Mouse (Mus musculus): ENCODE data around the gene H2-Q6. TPM values are rescaled to one million over a fixed set of nuclear protein-coding genes. Genes with fewer than 3 reads are reported as not detected.
"Not testable (repeated sequence)": the region's sequence is repeated elsewhere in the genome, so short reads cannot be mapped to it uniquely, and the experiment has no call there.

H2-Q6 gene
- polyA plus RNA-seq, 1 experiment = not detected

GRCm38 (mm10) chr17:35465651-35466050, 41.0 kb downstream of the H2-Q6 start:
- not testable (repeated sequence) for H3K79me3 ChIP-seq (ENCODE audit: low read depth); H3K4me3 ChIP-seq (ENCODE audit: insufficient read depth, poor library complexity, severe bottlenecking); H3ac ChIP-seq (ENCODE audit: control insufficient read depth, insufficient read length, low read depth)

GRCm38 (mm10) chr17:35468936-35469335, 44.3 kb downstream of the H2-Q6 start:
- H3ac ChIP-seq (ENCODE audit: control insufficient read depth, insufficient read length, low read depth); H3K36me3 ChIP-seq (ENCODE audit: control insufficient read depth, insufficient read depth); H3K79me2 ChIP-seq (ENCODE audit: control insufficient read depth, insufficient read depth); H3K79me3 ChIP-seq (ENCODE audit: low read depth); H3K4me3 ChIP-seq (ENCODE audit: insufficient read depth, poor library complexity, severe bottlenecking): not testable (repeated sequence)
- H3K27me3 ChIP-seq (ENCODE audit: control insufficient read depth, insufficient read depth, insufficient read length) = peaks cover 17% of the 10 kb centered on the region

More at GRCm38 (mm10) chr17:35465651-35466050, 41.0 kb downstream of the H2-Q6 start:
- not testable (repeated sequence) for H3K79me2 ChIP-seq (ENCODE audit: control insufficient read depth, insufficient read depth); H3K36me3 ChIP-seq (ENCODE audit: control insufficient read depth, insufficient read depth)
- peaks cover 13% of the 10 kb centered on the region for H3K27me3 ChIP-seq (ENCODE audit: control insufficient read depth, insufficient read depth, insufficient read length)

- Histone ChIP-seq H3K36me3 (ENCODE audit: control insufficient read depth, insufficient read depth) (no peaks in the 10 kb centered on the region), H3ac (ENCODE audit: control insufficient read depth, insufficient read length, low read depth) (no peak within 1 kb of the TSS), H3K4me3 (ENCODE audit: insufficient read depth, poor library complexity, severe bottlenecking) (no peak within 1 kb of the TSS), H3K79me3 (ENCODE audit: low read depth) (no peaks in the 10 kb centered on the region), H3K79me2 (ENCODE audit: control insufficient read depth, insufficient read depth) (no peaks in the 10 kb centered on the region), H3K27me3 (ENCODE audit: control insufficient read depth, insufficient read depth, insufficient read length) (peaks cover 17% of the 10 kb centered on the region)
- TF ChIP-seq USF1 (IDR thresholded peaks at IDR 0.05; ENCODE audit: low read depth) (no peak), MAX (IDR thresholded peaks at IDR 0.05) (no peak), CTCF (IDR thresholded peaks at IDR 0.05; ENCODE audit: control insufficient read depth, insufficient read depth, insufficient read length) (no peak), MYOG (IDR thresholded peaks at IDR 0.05; ENCODE audit: control insufficient read depth, extremely low read depth, insufficient read length) (no peak), CEBPB (IDR thresholded peaks at IDR 0.05; ENCODE audit: low read depth) (no peak), FOSL1 (IDR thresholded peaks at IDR 0.05; ENCODE audit: insufficient read depth, low read length, poor library complexity, severe bottlenecking) (no peak), MYOD1 (IDR thresholded peaks at IDR 0.05; ENCODE audit: control insufficient read depth, insufficient read length, low read depth) (no peak)
Measured at GRCm38 (mm10) chr17:35469842-35470751, 45.4 kb downstream of the H2-Q6 start, which contains the start of gene H2-Q10. TSS of gene H2-Q10 (plus strand) at chr17:35470089.

Other genes starting within 250 kb of the H2-Q6 start
- gene Aif1, start 248.8 kb upstream of the H2-Q6 start, polyA plus RNA-seq (2012; fragmentation: generic; extraction: Trizol) = not detected
- gene Lst1, start 236.4 kb upstream of the H2-Q6 start, polyA plus RNA-seq (2012; fragmentation: generic; extraction: Trizol) = 0.92 TPM
- not detected for gene Ltb, start 230.4 kb upstream of the H2-Q6 start, polyA plus RNA-seq (2012; fragmentation: generic; extraction: Trizol)
- gene Tnf, start 222.8 kb upstream of the H2-Q6 start, polyA plus RNA-seq (2012; fragmentation: generic; extraction: Trizol) = not detected
- gene Lta, start 219.5 kb upstream of the H2-Q6 start, polyA plus RNA-seq (2012; fragmentation: generic; extraction: Trizol) = 0.07 TPM
- gene Gm16181, start 204.0 kb upstream of the H2-Q6 start, polyA plus RNA-seq (2012; fragmentation: generic; extraction: Trizol) = not detected
- gene Atp6v1g2, start 191.2 kb upstream of the H2-Q6 start, polyA plus RNA-seq (2012; fragmentation: generic; extraction: Trizol) = 1.4 TPM
- 20.1 TPM for gene Nfkbil1, start 189.1 kb upstream of the H2-Q6 start, polyA plus RNA-seq (2012; fragmentation: generic; extraction: Trizol)
- 330 TPM for gene Ddx39b, start 183.1 kb upstream of the H2-Q6 start, polyA plus RNA-seq (2012; fragmentation: generic; extraction: Trizol)
- gene H2-D1, start 162.1 kb upstream of the H2-Q6 start, polyA plus RNA-seq (2012; fragmentation: generic; extraction: Trizol) = 23.5 TPM
- 3.3 TPM for gene H2-Q1, start 104.4 kb upstream of the H2-Q6 start, polyA plus RNA-seq (2012; fragmentation: generic; extraction: Trizol)
- 0.11 TPM for gene H2-Q2, start 82.6 kb upstream of the H2-Q6 start, polyA plus RNA-seq (2012; fragmentation: generic; extraction: Trizol)
- gene H2-Q4, start 45.2 kb upstream of the H2-Q6 start, polyA plus RNA-seq (2012; fragmentation: generic; extraction: Trizol) = 3.5 TPM
- 0.14 TPM for gene H2-Q7, start 14.3 kb downstream of the H2-Q6 start, polyA plus RNA-seq (2012; fragmentation: generic; extraction: Trizol)
- 0.01 TPM for gene H2-Q10, start 45.2 kb downstream of the H2-Q6 start, polyA plus RNA-seq (2012; fragmentation: generic; extraction: Trizol)
- not detected for gene Pou5f1, start 81.2 kb downstream of the H2-Q6 start, polyA plus RNA-seq (2012; fragmentation: generic; extraction: Trizol)
- 46.7 TPM for gene Tcf19, start 92.0 kb downstream of the H2-Q6 start, polyA plus RNA-seq (2012; fragmentation: generic; extraction: Trizol)
- 15.9 TPM for gene Cchcr1, start 92.2 kb downstream of the H2-Q6 start, polyA plus RNA-seq (2012; fragmentation: generic; extraction: Trizol)
- 0.08 TPM for gene Psors1c2, start 108.4 kb downstream of the H2-Q6 start, polyA plus RNA-seq (2012; fragmentation: generic; extraction: Trizol)
- 2.0 TPM for gene Cdsn, start 127.3 kb downstream of the H2-Q6 start, polyA plus RNA-seq (2012; fragmentation: generic; extraction: Trizol)
- gene 2300002M23Rik, start 142.6 kb downstream of the H2-Q6 start, polyA plus RNA-seq (2012; fragmentation: generic; extraction: Trizol) = not detected
- gene Sfta2, start 176.7 kb downstream of the H2-Q6 start, polyA plus RNA-seq (2012; fragmentation: generic; extraction: Trizol) = not detected
- not detected for gene Gm9573, start 201.8 kb downstream of the H2-Q6 start, polyA plus RNA-seq (2012; fragmentation: generic; extraction: Trizol)
- gene Mucl3, start 218.8 kb downstream of the H2-Q6 start, polyA plus RNA-seq (2012; fragmentation: generic; extraction: Trizol) = 0.05 TPM
- gene Vars2, start 242.7 kb downstream of the H2-Q6 start, polyA plus RNA-seq (2012; fragmentation: generic; extraction: Trizol) = 12.6 TPM
- gene Gtf2h4, start 248.9 kb downstream of the H2-Q6 start, polyA plus RNA-seq (2012; fragmentation: generic; extraction: Trizol) = 40.6 TPM

Measured in C2C12 (cell line).